Mouse (Mus musculus): ENCODE data around the gene Alpk1. TPM values are rescaled to one million over a fixed set of nuclear protein-coding genes. Genes with fewer than 3 reads are reported as not detected.
A peak's percentile ranks its signal among the peaks of the same experiment; 100 is the strongest.

Alpk1 gene
- total RNA-seq (2017): 8.1 and 10.4 TPM in 2 replicates

DNA sequence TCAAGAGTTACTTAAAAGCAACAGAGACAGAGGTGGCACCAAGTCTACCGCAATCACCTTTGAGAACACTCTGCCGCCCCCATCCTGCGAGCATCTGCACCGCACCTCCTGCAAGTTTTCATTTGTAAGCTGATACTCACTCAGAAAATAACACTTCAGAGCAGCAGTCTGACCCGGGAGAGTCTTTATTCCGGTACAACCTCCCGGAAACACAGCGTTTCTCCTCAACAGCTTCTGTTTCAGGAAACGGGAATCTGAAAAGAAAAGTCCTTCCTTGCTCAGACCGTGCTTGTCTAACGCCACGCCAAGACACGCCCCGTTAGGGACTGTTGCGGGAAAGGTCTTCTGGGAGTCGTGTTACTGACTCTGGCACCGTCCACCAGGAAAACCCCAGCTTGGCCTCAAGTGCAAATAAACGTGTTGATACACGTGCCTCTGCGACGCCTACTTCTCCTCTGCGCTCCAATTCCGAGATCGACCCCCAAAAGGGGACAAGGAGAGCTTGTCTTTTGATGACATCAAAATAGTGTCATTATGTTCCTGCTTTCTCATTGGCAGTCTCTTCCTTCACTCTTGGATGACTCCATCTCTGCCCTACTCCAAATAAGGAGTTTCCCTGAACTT lies at the start of gene Alpk1:
Gene Alpk1 (minus strand): TSS at position 507 of the 624 bp plus-strand sequence.
- peak; percentile 96 for ATAC-seq (replicated peaks; ENCODE audit: low read depth, poor library complexity, severe bottlenecking)

DNA sequence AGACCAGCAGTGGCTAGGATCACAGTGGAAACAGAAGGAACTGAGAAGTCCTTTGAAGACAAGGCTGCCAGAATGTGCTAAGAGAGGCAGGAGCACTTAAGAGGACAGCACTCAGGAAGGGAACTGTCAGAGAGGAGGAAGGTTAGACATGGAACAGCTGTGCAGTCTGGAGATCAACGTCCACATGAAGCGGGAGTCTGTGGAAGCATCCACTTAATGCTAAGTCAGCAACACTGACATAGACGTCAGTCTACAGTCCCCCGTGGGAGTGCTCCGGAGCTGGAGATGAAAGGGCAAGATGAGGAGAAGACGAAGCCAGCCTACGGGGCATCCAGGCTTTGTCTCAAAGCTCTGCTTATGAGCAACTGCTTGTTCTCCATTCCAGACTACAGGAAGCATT lies 46.8 kb upstream of the Alpk1 start:
- no peak for ATAC-seq (replicated peaks; ENCODE audit: low read depth, poor library complexity, severe bottlenecking)

DNA sequence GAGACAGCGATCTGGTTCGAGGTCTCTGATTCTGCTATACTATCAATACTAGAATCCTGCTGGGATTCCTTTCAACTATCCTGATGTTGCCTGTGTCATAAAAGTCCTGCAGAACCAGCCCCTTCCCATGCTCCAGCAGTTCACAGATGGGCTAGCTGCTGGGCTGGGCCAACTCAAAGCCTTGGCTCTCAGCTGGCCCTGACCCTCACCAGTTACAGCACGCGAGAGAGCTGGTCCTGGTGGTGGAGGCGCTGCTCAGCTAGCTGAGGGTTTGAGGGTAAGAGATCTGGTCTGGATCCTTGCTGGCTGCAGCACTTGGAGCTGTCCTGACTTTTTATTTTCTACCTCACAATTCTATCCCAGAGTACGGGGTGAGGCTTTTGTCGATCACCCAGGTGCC lies 46.2 kb upstream of the Alpk1 start:
- ATAC-seq (replicated peaks; ENCODE audit: low read depth, poor library complexity, severe bottlenecking): no peak

DNA sequence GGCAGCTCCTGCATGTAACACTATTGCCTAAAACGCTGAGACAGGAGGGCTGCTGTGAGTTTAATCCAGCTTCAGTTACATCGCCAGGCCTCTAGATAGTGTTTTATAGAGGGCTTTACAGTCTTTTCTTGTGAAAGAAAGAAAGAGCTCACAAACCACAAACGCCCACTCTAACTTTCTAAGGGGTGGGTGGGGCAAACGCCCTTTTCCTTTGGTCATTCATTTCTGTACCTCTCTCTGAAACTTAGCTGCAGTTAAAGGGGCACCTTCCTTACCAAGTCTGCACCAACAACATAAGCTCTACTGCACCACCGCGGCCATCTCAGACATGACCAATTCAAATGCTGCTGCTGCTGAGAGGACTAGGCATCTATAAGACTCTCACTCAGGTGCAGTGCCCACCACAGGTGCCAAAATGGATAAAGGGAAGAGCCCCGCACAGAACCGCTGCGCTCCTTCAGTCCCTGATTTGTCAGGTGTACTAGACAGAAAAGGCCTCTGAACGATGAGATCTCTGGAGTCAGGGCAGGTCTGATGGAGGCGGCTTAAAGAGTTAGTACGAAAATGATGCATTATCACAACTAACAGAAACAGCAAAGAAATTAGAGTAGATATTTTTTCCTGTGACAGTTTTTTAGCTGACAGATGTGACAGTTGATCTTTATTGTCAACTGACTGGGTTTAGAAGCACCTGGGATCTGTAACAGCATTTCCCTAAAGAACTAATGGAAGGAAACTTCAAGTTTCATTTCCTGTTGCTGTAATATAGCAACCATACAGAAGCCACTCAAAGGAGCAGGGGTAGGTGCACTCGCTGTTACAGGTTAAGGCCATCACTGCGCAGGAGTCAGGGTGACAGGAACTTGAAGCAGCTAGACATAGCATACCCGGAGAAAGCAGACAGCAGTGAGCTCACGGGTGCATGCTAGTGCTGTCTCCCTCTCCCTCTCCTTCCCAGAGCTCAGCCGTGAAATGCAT lies 43.8 kb upstream of the Alpk1 start:
- ATAC-seq (replicated peaks; ENCODE audit: low read depth, poor library complexity, severe bottlenecking): peak; percentile 49

DNA sequence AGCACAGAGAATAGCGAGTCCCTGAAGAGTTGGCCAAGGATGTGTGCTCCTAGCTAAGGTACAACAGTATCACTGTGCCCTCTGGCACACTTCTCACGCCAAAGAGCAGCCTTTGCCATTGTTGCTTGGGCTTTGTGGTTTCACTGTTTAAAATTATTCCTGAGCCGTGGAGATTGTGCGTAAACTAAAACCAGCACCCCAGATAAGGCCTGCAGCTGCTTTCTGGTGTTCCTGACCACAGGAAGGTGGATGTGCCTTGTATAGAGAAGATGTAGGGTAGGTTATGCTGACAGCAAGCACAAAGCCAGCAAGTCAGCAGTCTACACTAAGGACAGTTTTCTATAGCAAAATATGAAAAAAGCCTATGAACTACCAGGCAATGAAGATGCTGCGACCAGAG lies 40.9 kb upstream of the Alpk1 start:
- peak; percentile 59 for ATAC-seq (replicated peaks; ENCODE audit: low read depth, poor library complexity, severe bottlenecking)

DNA sequence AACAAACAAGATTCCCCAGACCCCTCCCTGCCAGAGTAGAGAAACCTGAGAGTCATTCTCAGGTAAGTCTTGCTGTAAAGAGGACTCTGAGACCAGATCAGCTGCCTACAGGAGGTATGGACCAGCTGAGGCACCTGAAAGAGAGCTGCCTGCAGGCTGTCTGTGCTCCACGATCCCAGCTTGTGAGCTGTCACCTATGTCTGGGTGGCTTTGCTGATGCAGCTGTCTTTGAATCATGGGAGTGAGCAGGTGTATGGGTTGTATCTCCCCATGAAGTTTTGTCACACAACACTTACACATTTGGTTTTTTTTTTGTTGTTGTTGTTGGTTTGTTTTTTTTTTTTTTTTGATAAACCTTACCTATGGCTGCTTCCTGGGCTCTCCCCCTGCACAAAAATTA lies 40.1 kb upstream of the Alpk1 start:
- ATAC-seq (replicated peaks; ENCODE audit: low read depth, poor library complexity, severe bottlenecking): no peak

DNA sequence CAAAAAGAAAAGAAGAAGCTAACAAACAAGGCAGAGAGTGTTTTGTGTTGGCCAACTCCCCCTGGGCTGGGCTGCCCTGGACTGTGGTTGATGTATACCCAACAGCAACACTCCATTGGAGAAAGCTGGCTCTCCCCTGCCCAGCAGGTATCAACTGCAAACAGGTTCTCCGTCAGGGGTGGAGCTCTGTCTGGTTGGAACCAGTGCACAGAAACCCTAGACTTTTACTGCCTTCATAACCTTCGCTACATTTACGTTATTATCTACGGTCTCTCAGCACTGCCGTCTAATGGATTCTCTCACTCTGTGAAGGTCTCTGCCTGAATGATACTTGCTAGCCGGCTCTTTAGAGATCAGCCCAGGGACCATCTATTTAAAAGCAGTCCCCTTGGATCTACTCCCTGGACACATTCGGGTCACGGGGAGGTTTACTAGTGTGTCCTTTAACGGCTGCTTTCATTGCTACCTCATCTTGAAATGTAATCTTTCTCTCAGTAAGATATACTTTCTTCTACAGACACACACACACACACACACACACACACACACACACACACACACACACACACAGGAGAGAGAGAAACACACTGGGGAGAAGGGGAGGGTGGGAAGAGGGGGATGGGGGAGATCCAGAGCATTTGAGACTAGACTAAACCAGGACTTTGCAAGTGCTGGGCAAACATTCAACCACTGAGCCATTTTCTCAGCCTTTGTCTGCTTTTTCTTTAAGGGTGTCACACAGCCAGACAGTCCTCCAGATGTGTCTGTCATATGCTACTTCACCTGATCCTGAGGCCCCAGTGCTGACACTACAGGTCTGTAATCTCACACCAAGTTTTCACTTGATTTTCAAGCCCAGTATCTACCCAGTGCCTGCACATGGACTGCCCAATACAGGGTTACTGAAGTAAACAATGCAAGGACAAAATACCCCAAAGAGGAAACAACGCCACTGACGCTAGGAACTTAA lies 38.7 kb upstream of the Alpk1 start:
- no peak for ATAC-seq (replicated peaks; ENCODE audit: low read depth, poor library complexity, severe bottlenecking)

DNA sequence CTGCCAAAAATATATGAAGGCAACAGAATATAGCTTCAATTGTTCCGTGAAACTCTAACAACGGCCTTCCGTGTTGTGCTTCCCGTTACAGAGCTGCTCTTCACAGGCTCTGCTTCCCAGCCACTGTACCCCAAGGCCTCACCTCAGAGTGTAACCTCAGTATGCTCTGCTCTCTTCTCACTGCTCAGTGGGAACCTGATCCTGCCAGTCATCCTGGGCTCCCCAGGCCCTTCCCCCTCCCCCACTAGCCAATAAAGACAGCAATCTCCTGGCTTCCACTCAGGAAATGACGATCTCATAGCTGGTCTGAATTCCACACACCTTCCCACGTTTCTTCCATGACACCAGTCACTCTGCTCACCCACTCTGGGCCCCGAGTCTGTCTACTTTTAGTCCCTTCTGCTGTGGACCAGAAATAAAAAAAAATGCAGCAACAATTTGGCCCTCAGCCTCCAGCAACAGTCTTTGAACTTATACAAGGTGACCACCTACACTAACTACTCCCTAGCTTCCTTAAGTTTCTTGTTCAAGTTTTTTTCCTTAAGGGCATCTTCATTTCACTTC lies 36.9 kb upstream of the Alpk1 start:
- ATAC-seq (replicated peaks; ENCODE audit: low read depth, poor library complexity, severe bottlenecking): no peak

DNA sequence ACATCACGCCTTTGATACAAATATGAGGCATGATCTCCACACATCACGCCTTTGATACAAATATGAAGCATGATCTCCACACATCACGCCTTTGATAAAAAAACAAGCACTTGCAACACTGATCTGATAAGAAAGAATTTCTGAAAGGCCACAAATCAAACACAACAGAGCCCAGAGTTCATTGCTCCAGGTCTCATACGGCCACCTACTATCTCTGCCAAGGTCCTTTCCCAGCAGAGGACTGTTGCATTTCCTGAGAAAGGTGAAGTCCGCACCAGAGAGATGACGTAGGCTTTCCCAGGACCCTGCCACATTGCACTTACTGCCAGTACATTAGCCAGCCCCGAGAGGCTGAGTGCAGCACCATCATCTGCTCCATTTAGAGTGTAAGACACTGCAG lies 28.8 kb upstream of the Alpk1 start:
- no peak for ATAC-seq (replicated peaks; ENCODE audit: low read depth, poor library complexity, severe bottlenecking)

DNA sequence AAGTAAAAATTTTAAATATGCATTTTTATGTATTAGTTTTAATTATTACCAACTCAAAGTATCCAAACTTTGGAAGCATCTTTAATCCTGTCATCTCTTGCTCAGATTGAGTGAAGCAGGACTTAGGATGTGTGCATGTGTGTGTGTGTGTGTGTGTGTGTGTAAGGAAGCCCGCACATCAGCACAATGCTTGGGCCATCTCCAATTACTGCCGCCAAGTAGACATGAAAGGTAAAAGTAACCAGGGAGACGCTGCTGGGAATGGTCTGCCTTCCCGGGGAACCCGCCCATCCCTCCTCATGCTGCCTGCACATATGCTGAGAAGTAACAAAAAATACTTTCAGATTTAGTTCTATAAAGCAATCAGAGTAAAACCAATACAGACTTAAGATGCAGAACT lies 27.5 kb upstream of the Alpk1 start:
- ATAC-seq (replicated peaks; ENCODE audit: low read depth, poor library complexity, severe bottlenecking): no peak

DNA sequence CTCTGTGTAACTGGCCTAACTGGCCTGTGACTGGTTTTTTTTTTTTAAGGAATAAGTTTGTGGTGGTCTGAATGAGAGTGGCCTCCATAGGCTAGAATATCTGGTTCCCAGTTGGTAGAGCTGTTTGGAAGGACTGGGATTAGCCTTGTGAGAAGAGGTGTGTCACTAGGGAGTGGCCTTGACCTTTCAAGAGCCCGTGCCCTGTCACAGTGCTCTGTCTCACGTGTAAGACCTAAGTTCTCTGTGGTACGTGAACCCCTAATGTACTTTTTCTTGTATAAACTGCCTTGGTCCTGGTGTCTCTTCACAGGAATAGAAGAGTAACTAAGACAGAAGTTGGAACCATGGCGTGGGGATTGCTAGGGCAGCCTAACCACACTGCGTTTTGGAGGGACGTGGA lies 25.7 kb upstream of the Alpk1 start:
- ATAC-seq (replicated peaks; ENCODE audit: low read depth, poor library complexity, severe bottlenecking): no peak

DNA sequence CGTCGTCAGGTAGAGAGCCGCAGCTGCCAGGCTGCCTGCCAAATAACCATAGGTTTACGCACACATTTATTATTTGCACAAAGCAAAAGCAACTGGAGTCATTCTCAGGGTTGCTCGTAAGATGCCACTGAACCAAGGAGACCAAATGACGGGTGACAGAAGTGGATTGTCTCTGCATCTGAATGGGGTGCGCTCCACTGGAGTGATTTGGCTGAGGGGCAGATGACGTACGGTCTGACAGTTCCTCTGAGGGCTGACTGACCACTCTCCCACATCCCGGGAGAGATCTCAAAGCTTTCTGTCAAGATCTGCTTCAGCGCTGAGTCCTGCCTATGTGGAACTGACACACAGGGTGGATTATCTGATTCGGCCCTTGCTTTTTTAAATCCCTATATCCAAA lies 24.7 kb upstream of the Alpk1 start:
- no peak for ATAC-seq (replicated peaks; ENCODE audit: low read depth, poor library complexity, severe bottlenecking)

DNA sequence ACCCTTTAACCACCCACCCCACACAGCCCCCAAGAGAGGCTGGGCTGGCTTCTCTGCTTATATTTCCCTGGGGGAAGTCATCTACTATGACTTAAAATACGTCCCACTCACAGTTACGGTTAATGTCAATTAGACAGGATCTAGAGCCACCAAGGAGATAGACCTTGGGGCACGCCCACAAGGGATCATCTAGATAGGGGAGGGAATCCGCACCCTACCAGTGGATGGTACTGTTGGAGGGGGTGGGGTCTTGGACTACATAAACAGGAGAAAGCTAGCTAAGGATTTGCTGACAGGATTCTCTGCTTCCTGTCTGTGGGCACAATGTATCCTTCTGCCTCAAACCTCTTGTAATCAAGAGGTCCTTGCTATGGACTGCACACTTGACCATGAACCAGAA lies 24.1 kb upstream of the Alpk1 start:
- ATAC-seq (replicated peaks; ENCODE audit: low read depth, poor library complexity, severe bottlenecking): no peak; the same call in 1 of the 2 replicates

DNA sequence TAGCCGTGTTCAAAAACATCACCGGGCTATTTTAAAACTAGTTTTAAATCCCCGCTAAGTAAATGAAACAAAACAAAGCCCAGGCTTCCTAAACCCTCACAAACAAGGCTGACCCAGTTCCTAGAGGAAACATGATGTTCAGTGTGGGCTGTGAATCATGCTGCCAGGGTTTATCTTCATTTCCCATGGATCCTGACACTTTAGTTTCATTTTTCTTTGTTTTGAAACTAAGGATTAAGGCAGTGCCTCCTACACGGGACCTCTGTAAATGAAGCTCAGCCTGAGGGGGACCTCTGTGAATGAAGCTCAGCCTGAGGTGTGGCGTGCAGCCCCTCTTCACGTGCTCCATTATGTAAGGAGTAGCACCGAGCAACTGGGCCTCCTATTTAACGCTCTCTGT lies 22.5 kb upstream of the Alpk1 start:
- ATAC-seq (replicated peaks; ENCODE audit: low read depth, poor library complexity, severe bottlenecking): no peak; the same call in 1 of the 2 replicates

DNA sequence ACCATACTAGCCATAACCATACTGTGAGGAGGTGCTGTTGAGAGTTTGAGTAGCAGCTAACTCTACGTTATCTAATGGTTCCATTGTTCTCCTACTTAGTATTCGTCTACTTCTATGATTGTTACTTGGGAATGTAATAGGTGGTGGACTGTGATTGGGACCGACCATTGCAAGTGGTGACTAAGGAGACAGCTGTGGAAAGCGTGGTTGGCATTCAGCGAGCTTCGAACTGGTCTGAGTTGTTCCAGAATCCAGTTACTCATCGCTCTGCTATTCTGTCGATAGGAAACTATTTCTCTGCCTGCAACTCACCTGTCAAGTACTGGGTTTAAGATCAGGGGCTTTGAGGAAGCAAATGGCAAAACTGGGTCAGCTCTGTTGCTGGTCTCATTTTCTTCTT lies 20.8 kb upstream of the Alpk1 start:
- no peak for ATAC-seq (replicated peaks; ENCODE audit: low read depth, poor library complexity, severe bottlenecking)

DNA sequence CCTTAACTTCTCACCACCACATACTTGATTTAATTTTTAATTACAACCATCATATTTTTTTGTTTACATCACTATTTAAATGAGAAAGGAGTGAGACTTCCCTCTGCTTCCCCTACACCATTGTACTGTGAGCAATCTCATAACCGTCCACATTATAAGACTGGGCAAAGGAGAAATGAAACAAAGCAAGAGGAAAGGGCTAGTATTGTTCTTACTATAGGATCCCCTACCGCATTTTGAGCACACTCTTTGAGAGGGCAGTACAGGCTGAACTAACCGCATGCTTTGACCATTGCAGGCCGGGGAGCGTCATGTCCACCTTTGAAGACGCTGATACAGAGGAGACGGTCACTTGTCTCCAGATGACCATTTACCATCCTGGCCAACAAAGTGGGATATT lies 15.9 kb upstream of the Alpk1 start:
- ATAC-seq (replicated peaks; ENCODE audit: low read depth, poor library complexity, severe bottlenecking): peak; percentile 31; the same call in 1 of the 2 replicates

DNA sequence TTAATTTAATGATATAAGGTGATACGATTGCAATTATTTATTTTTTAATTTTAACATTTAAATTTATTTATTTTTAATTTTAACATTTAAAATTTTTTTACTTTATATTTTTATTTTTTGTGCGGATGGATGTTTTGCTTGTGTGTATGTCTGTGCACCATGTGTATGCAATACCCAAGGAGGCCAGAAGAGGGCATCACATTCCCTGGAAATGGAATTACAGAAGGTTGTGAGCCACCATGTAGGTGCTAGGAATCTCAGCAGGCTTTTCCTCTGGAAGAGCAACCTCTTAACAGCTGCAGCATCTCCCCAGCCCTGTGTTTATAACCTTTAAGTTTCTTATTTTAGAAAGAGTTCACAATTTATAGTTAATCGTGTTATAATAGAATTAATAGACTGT lies 15.4 kb upstream of the Alpk1 start:
- no peak for ATAC-seq (replicated peaks; ENCODE audit: low read depth, poor library complexity, severe bottlenecking)

DNA sequence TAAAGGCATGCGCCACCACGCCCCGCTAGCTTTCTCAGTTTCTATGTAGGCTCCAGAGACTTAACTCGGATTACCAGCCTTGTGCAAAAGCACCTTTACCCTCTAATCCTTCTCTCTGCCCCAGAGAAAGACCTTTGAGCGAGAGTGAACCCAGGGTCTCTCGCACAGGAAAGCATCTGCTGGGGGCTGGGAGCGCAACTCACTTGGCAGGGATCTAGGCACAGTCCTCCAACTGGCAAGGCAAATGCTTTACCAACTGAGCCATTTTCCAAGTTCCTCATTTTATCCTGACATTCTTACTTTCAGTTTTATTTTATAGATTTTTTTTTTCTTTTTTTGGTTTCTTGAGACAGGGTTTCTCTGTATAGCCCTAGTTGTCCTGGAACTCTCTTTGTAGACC lies 12.7 kb upstream of the Alpk1 start:
- 0 out of 2 replicates have a peak, but pooled peaks have one; percentile 13 for ATAC-seq (replicated peaks; ENCODE audit: low read depth, poor library complexity, severe bottlenecking)

DNA sequence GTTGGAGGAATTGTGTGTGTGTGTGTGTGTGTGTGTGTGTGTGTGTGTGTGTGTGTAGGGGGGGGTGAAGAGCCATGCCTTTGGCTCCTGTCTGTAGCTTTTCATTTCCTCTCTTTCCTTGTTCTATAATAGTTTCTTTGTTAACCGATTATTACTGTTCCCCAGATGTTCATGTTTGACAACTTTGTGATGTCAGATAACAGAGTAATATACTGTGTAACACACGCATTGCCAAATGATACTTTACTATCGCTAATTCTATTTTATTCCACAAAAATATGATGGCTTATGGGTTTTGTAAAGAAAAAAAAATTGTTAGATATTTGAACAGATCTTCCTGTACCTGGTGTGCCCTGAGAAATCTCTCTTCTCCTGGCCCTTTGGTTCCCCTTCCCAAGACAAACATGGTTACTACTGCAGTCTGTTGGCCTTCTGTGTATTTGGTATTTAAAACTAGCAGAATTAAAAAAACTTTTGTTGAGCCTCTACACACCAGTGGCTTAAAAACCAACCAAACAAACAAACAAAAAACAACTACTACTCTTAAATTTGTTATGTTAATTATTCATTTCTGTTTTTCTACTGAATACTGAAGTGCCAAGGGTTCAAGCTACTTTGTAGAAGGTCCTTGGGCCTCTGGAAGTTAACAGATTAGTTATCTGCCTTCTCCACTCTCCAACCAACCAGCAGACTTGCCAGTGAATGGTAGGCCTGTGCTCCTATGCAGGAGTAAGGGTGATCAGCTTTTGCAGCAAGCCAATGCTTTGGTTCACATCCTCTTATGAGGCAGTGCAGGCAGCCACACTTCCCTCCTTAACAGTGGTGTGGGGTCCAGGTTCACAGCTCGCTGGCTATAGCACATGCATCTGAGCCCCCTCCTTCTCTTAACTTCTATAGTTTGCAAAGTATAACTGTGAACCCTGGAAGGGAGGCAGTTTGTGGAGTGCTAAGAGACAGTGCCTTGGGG lies 11.6 kb upstream of the Alpk1 start:
- ATAC-seq (replicated peaks; ENCODE audit: low read depth, poor library complexity, severe bottlenecking): peak; percentile 33

All from common myeloid progenitor, adult 5-6 weeks (primary cell).